Mouse (Mus musculus) liver, adult 2 months (tissue): ENCODE measurements around the gene Adamts17.

Source experiments
- CTCF ChIP-seq: fragments of 200-500 bp; IDR thresholded peaks from 2 replicates; pipeline ENCODE4 v1.5.1; 2011; ENCODE audit warnings: low read depth, low read length, control low read depth
- POLR2A ChIP-seq: fragments of 200-500 bp; IDR thresholded peaks from 2 replicates; pipeline ENCODE4 v1.6.1; 2011; ENCODE audit warnings: low read length, control low read depth; ENCODE audit not compliant: insufficient read depth; ENCODE audit errors: extremely low read depth

GRCm38 (mm10) chr7:67145748-67146147 is 306.2 kb downstream of the Adamts17 start:
- TF ChIP-seq CTCF (no peak), POLR2A (no peak)
